Mouse (Mus musculus) forebrain, embryonic 11.5 days (tissue): ENCODE results near the gene Shisal1. TPM values are rescaled to one million over a fixed set of nuclear protein-coding genes. Genes with fewer than 3 reads are reported as not detected.

Source experiments
- ATAC-seq: fragments of 200-750 bp; cut with Nextera tagmentation; replicated peaks from 2 replicates; pipeline ENCODE4 v1.8.0; 2017; ENCODE audit warnings: moderate TSS enrichment; ENCODE audit not compliant: low FRiP score
- DNase-seq: peaks from one replicate; pipeline ENCODE4 v3.0.0-alpha.2; 2017; ENCODE audit warnings: low spot score
- H3K27ac ChIP-seq: fragments of 300-500 bp; sonication (generic); 2 replicates; pipeline ENCODE4 v1.5.1; 2014; ENCODE audit warnings: low read depth, low read length
- H3K27me3 ChIP-seq: fragments of 300-500 bp; sonication (generic); 2 replicates; pipeline ENCODE4 v1.6.1; 2014; ENCODE audit warnings: mild to moderate bottlenecking, low read length, mixed read lengths; ENCODE audit not compliant: control insufficient read depth, insufficient read depth
- H3K36me3 ChIP-seq: fragments of 300-500 bp; sonication (generic); 2 replicates; pipeline ENCODE4 v1.6.1; 2014; ENCODE audit warnings: mild to moderate bottlenecking, low read length, moderate library complexity, mixed read lengths; ENCODE audit not compliant: control insufficient read depth, insufficient read depth
- H3K4me1 ChIP-seq: fragments of 300-500 bp; sonication (generic); replicated peaks from 2 replicates; pipeline ENCODE4 v1.6.1; 2014; ENCODE audit warnings: low read length, mixed read lengths; ENCODE audit not compliant: control insufficient read depth, insufficient read depth
- H3K4me2 ChIP-seq: fragments of 300-500 bp; sonication (generic); 2 replicates; pipeline ENCODE4 v1.6.1; 2014; ENCODE audit warnings: low read depth, mild to moderate bottlenecking, low read length, moderate library complexity, mixed read lengths; ENCODE audit not compliant: severe bottlenecking
- H3K4me3 ChIP-seq: fragments of 300-500 bp; sonication (generic); 2 replicates; pipeline ENCODE4 v1.5.1; 2014; ENCODE audit warnings: low read depth, low read length
- H3K9ac ChIP-seq: fragments of 300-500 bp; sonication (generic); 2 replicates; pipeline ENCODE4 v1.6.1; 2014; ENCODE audit warnings: low read length
- H3K9me3 ChIP-seq: fragments of 300-500 bp; sonication (generic); 2 replicates; pipeline ENCODE4 v1.6.1; 2016; ENCODE audit warnings: low read length, mixed read lengths; ENCODE audit not compliant: control insufficient read depth
- WGBS: fragments of 180-500 bp; shearing (Covaris S2); extraction: QIAGEN DNeasy Blood & Tissue Kit; methylation state at CpG from one replicate; pipeline ENCODE4 v1.1.7; 2014; 5-methylcytosine and 5-hydroxymethylcytosine counted together
- polyA plus RNA-seq: library from polyadenylated mRNA; unstranded; fragments of >200 nt; fragmentation: Nextera tagmentation; extraction: Ambion mirVana; gene quantifications from 2 replicates; pipeline ENCODE4 v1.2.1, GENCODE M21; 2014

Shisal1 gene
- polyA plus RNA-seq, 1 experiment from 2014 or later, result 4.4 TPM

- ATAC-seq (peak; percentile 49; the same call in 1 of the 2 replicates), DNase-seq (no peak)
- Histone ChIP-seq H3K36me3 (no peaks in the 10 kb centered on the region), H3K27ac (peak overlapping the region; percentile 4), H3K4me2 (no peak overlapping the region), H3K4me3 (no peak overlapping the region), H3K9ac (0 out of 2 replicates have a peak overlapping the region, but pooled peaks have one; percentile 3), H3K9me3 (no peaks in the 10 kb centered on the region), H3K27me3 (peaks cover 11% of the 10 kb centered on the region), H3K4me1 (peaks cover 19% of the 10 kb centered on the region)
- WGBS, result 10% methylated on average over 13 of the region's 13 CpGs
Observed at GRCm38 (mm10) chr15:84417592-84418265, 29.2 kb downstream of the Shisal1 start.

GRCm38 (mm10) chr15:84417017-84417416, 29.9 kb downstream of the Shisal1 start:
- Histone ChIP-seq H3K9me3 (no peaks in the 10 kb centered on the region), H3K27ac (no peak overlapping the region; the same call in 1 of the 2 replicates), H3K4me3 (no peak overlapping the region), H3K36me3 (no peaks in the 10 kb centered on the region), H3K27me3 (peaks cover 11% of the 10 kb centered on the region), H3K4me2 (no peak overlapping the region), H3K9ac (no peak overlapping the region), H3K4me1 (peaks cover 19% of the 10 kb centered on the region)
- no peak for DNase-seq
- ATAC-seq, result no peak
- WGBS, result 34% methylated on average over 14 of the region's 14 CpGs

GRCm38 (mm10) chr15:84414040-84414848, 32.7 kb downstream of the Shisal1 start:
- Histone ChIP-seq H3K9ac (no peak overlapping the region), H3K4me3 (no peak overlapping the region), H3K36me3 (no peaks in the 10 kb centered on the region), H3K27ac (no peak overlapping the region), H3K9me3 (no peaks in the 10 kb centered on the region), H3K27me3 (0 out of 2 replicates have a peak, but pooled peaks cover 6% of the 10 kb centered on the region), H3K4me2 (no peak overlapping the region), H3K4me1 (peaks cover 16% of the 10 kb centered on the region)
- 23% methylated on average over 9 of the region's 9 CpGs for WGBS
- peak; percentile 29; the same call in 1 of the 2 replicates for ATAC-seq
- no peak for DNase-seq

- peaks cover 13% of the 10 kb centered on the region; the same call in 1 of the 2 replicates for H3K4me1 ChIP-seq
- H3K36me3 ChIP-seq, result no peaks in the 10 kb centered on the region
- DNase-seq (no peak), ATAC-seq (no peak)
- WGBS, result 11% methylated on average over 6 of the region's 6 CpGs
- no peak overlapping the region for H3K27ac ChIP-seq
- H3K27me3 ChIP-seq, result no peaks in the 10 kb centered on the region
- no peaks in the 10 kb centered on the region for H3K9me3 ChIP-seq
- no peak overlapping the region for H3K4me3 ChIP-seq
- no peak overlapping the region for H3K9ac ChIP-seq
- H3K4me2 ChIP-seq, result no peak overlapping the region
Observed at GRCm38 (mm10) chr15:84412409-84412808, 34.5 kb downstream of the Shisal1 start.

GRCm38 (mm10) chr15:84410052-84410451, 36.8 kb downstream of the Shisal1 start:
- 62% methylated on average over 8 of the region's 8 CpGs for WGBS
- H3K36me3 ChIP-seq, result no peaks in the 10 kb centered on the region
- no peak for ATAC-seq
- no peak overlapping the region for H3K4me3 ChIP-seq
- H3K9me3 ChIP-seq, result no peaks in the 10 kb centered on the region
- no peak overlapping the region for H3K27ac ChIP-seq
- peaks cover 9% of the 10 kb centered on the region; the same call in 1 of the 2 replicates for H3K4me1 ChIP-seq
- no peak for DNase-seq
- H3K27me3 ChIP-seq, result no peaks in the 10 kb centered on the region
- H3K4me2 ChIP-seq, result no peak overlapping the region
- no peak overlapping the region for H3K9ac ChIP-seq

GRCm38 (mm10) chr15:84408576-84408975, 38.3 kb downstream of the Shisal1 start:
- H3K27ac ChIP-seq, result no peak overlapping the region
- no peak for ATAC-seq
- H3K4me3 ChIP-seq, result no peak overlapping the region
- no peak for DNase-seq
- H3K4me2 ChIP-seq, result no peak overlapping the region
- H3K9me3 ChIP-seq, result no peaks in the 10 kb centered on the region
- H3K9ac ChIP-seq, result no peak overlapping the region
- H3K27me3 ChIP-seq, result no peaks in the 10 kb centered on the region
- WGBS, result 31% methylated on average over 3 of the region's 3 CpGs
- no peaks in the 10 kb centered on the region for H3K36me3 ChIP-seq
- peaks cover 7% of the 10 kb centered on the region; the same call in 1 of the 2 replicates for H3K4me1 ChIP-seq

- 92% methylated on average over 3 of the region's 3 CpGs for WGBS
- Histone ChIP-seq H3K27ac (no peak overlapping the region), H3K27me3 (no peaks in the 10 kb centered on the region), H3K36me3 (no peaks in the 10 kb centered on the region), H3K9me3 (no peaks in the 10 kb centered on the region), H3K4me2 (no peak overlapping the region), H3K4me3 (no peak overlapping the region), H3K4me1 (peaks cover 6% of the 10 kb centered on the region; the same call in 1 of the 2 replicates), H3K9ac (no peak overlapping the region)
- ATAC-seq (no peak), DNase-seq (no peak)
Observed at GRCm38 (mm10) chr15:84405759-84406158, 41.1 kb downstream of the Shisal1 start.

GRCm38 (mm10) chr15:84403454-84404113, 43.3 kb downstream of the Shisal1 start:
- H3K4me1 ChIP-seq, result peaks cover 1% of the 10 kb centered on the region; the same call in 1 of the 2 replicates
- H3K27me3 ChIP-seq, result no peaks in the 10 kb centered on the region
- no peak overlapping the region for H3K4me2 ChIP-seq
- no peak for DNase-seq
- 70% methylated on average over 10 of the region's 10 CpGs for WGBS
- H3K9me3 ChIP-seq, result no peaks in the 10 kb centered on the region
- no peak for ATAC-seq
- H3K36me3 ChIP-seq, result no peaks in the 10 kb centered on the region
- H3K27ac ChIP-seq, result no peak overlapping the region
- H3K4me3 ChIP-seq, result no peak overlapping the region
- H3K9ac ChIP-seq, result no peak overlapping the region
